Mouse (Mus musculus): ENCODE data around the gene Capn12. TPM values are rescaled to one million over a fixed set of nuclear protein-coding genes. Genes with fewer than 3 reads are reported as not detected.

Capn12 gene
- under 1 TPM; 0.32 to 0.66 TPM for total RNA-seq (2021)

- intact Hi-C loops (cut with DNase I): no loop called here
These were observed at the start of gene Capn12 for GRCm38 (mm10) chr7:28881199-28881598. Capn12 (plus strand) TSS chr7:28881422.

GRCm38 (mm10) chr7:28832137-28832536, 49.1 kb upstream of the Capn12 start:
- intact Hi-C loops (cut with DNase I): no loop called here
- DNase-seq (ENCODE audit: low spot score in 2 of 2): no peak

More at GRCm38 (mm10) chr7:28881199-28881598, at the start of gene Capn12:
- DNase-seq (ENCODE audit: low spot score in 2 of 2): no peak

GRCm38 (mm10) chr7:28833723-28834347, 47.4 kb upstream of the Capn12 start, which contains the start of gene Lgals4:
Lgals4 (plus strand) TSS chr7:28833854.
- DNase-seq (ENCODE audit: low spot score in 2 of 2): no peak
- intact Hi-C loops (cut with DNase I): no loop called here

- DNase-seq (ENCODE audit: low spot score in 2 of 2): no peak
- intact Hi-C loops (cut with DNase I): no loop called here
These were observed 44.3 kb upstream of the Capn12 start for GRCm38 (mm10) chr7:28836936-28837335.

- intact Hi-C loops (cut with DNase I): no loop called here
These were observed 42.9 kb upstream of the Capn12 start for GRCm38 (mm10) chr7:28838331-28838730.

GRCm38 (mm10) chr7:28847273-28847672, 33.9 kb upstream of the Capn12 start:
- intact Hi-C loops (cut with DNase I): no loop called here
- DNase-seq (ENCODE audit: low spot score in 2 of 2): no peak

More at GRCm38 (mm10) chr7:28838331-28838730, 42.9 kb upstream of the Capn12 start:
- DNase-seq (ENCODE audit: low spot score in 2 of 2): no peak

- intact Hi-C loops (cut with DNase I): no loop called here
These were observed 31.5 kb upstream of the Capn12 start for GRCm38 (mm10) chr7:28849700-28850236.

GRCm38 (mm10) chr7:28850642-28851041, 30.6 kb upstream of the Capn12 start:
- no peak for DNase-seq (ENCODE audit: low spot score in 2 of 2)
- intact Hi-C loops (cut with DNase I): no loop called here

More at GRCm38 (mm10) chr7:28849700-28850236, 31.5 kb upstream of the Capn12 start:
- no peak for DNase-seq (ENCODE audit: low spot score in 2 of 2)

GRCm38 (mm10) chr7:28859953-28860352, 21.3 kb upstream of the Capn12 start:
- DNase-seq (ENCODE audit: low spot score in 2 of 2): no peak
- intact Hi-C loops (cut with DNase I): no loop called here

- intact Hi-C loops (cut with DNase I): no loop called here
These were observed 20.3 kb upstream of the Capn12 start for GRCm38 (mm10) chr7:28860898-28861297.

GRCm38 (mm10) chr7:28862817-28863499, 18.3 kb upstream of the Capn12 start:
- intact Hi-C loops (cut with DNase I): no loop called here
- peak; percentile 59 to 87 for DNase-seq (ENCODE audit: low spot score in 2 of 2)

More at GRCm38 (mm10) chr7:28860898-28861297, 20.3 kb upstream of the Capn12 start:
- DNase-seq (ENCODE audit: low spot score in 2 of 2): no peak

- intact Hi-C loops (cut with DNase I): no loop called here
- no peak for DNase-seq (ENCODE audit: low spot score in 2 of 2)
These were observed 17.7 kb upstream of the Capn12 start, which contains the start of gene Lgals7 for GRCm38 (mm10) chr7:28863540-28863939. Lgals7 (plus strand) TSS chr7:28863853.

GRCm38 (mm10) chr7:28864288-28864750, 16.9 kb upstream of the Capn12 start:
- intact Hi-C loops (cut with DNase I): loop anchor here (2.0 kb wide), 1 partner anchor 38 kb away; no protein-coding TSS in a partner anchor

GRCm38 (mm10) chr7:28865481-28866300, 15.5 kb upstream of the Capn12 start:
- DNase-seq (ENCODE audit: low spot score in 2 of 2): peak; percentile 76 to 95
- intact Hi-C loops (cut with DNase I): loop anchor here (2.0 to 5.0 kb wide), 3 partner anchors 39 to 83 kb away; no protein-coding TSS in a partner anchor

More at GRCm38 (mm10) chr7:28864288-28864750, 16.9 kb upstream of the Capn12 start:
- no peak for DNase-seq (ENCODE audit: low spot score in 2 of 2)

GRCm38 (mm10) chr7:28866769-28867507, 14.3 kb upstream of the Capn12 start:
- DNase-seq (ENCODE audit: low spot score in 2 of 2): no peak
- intact Hi-C loops (cut with DNase I): loop anchor here (2.0 to 5.0 kb wide), 2 partner anchors 70 to 85 kb away; no protein-coding TSS in a partner anchor

- intact Hi-C loops (cut with DNase I): loop anchor here (2.0 to 5.0 kb wide), 2 partner anchors 71 to 85 kb away; no protein-coding TSS in a partner anchor
- peak; percentile 51 to 59 for DNase-seq (ENCODE audit: low spot score in 2 of 2)
These were observed 13.5 kb upstream of the Capn12 start for GRCm38 (mm10) chr7:28867508-28868340.

- DNase-seq (ENCODE audit: low spot score in 2 of 2): no peak
- intact Hi-C loops (cut with DNase I): no loop called here
These were observed 10.1 kb upstream of the Capn12 start for GRCm38 (mm10) chr7:28870901-28871664.
